Mouse (Mus musculus) neural tube, embryonic 10.5 days (tissue): ENCODE measurements around the gene Fam45a.
"Not testable (repeated sequence)": the region's sequence is repeated elsewhere in the genome, so short reads cannot be mapped to it uniquely, and the experiment has no call there.

Experiments
- DNase-seq: peaks from one replicate; pipeline ENCODE4 v3.0.0-alpha.2; 2017; ENCODE audit warnings: low spot score; ENCODE audit errors: extremely low spot score

Gene Fam45a

GRCm38 (mm10) chr19:60843324-60843723 lies 31.9 kb downstream of the Fam45a start:
- DNase-seq: no peak

GRCm38 (mm10) chr19:60845731-60846130 lies 34.3 kb downstream of the Fam45a start:
- DNase-seq: no peak

- peak; percentile 85 for DNase-seq
These were observed 49.7 kb downstream of the Fam45a start, which contains the start of gene Sfxn4 for GRCm38 (mm10) chr19:60860868-60861700. Gene Sfxn4 (minus strand): TSS chr19:60861479.

GRCm38 (mm10) chr19:60866169-60866568 lies 54.8 kb downstream of the Fam45a start:
- not testable (repeated sequence) for DNase-seq

GRCm38 (mm10) chr19:60870489-60870888 lies 59.1 kb downstream of the Fam45a start:
- no peak for DNase-seq

GRCm38 (mm10) chr19:60871366-60871765 lies 60.0 kb downstream of the Fam45a start:
- DNase-seq: no peak

- no peak for DNase-seq
These were observed 60.9 kb downstream of the Fam45a start for GRCm38 (mm10) chr19:60872272-60872671.

- peak; percentile 15 for DNase-seq
These were observed 62.1 kb downstream of the Fam45a start for GRCm38 (mm10) chr19:60873501-60873900.

- peak; percentile 91 for DNase-seq
These were observed 62.8 kb downstream of the Fam45a start, which contains the start of gene Prdx3 for GRCm38 (mm10) chr19:60874064-60874694. Gene Prdx3 (minus strand): TSS chr19:60874556.

GRCm38 (mm10) chr19:60883129-60883528 lies 71.7 kb downstream of the Fam45a start:
- DNase-seq: no peak
